Mouse (Mus musculus): ENCODE results near the gene Wnt3.

DNA sequence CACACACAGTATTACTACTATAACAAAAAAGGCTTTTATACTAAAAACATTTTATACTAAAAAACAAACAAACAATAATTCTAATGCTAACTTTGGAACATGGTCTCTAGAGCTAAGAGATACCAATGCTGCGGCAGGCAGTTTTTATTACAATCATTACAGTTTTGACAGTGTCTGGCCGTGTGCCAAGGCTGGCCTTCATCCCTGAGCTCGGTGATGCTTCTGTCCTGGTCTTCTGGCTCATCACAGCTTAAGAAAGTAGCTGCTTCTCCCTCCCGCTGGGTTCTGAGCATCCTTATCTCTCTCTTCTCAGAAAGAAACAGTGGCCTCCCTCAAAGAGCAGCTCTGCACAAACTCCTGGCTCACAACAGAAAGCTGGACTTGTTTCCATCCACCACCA lies 56.0 kb downstream of the Wnt3 start:
- no peak for TF ChIP-seq GATA1 (IDR thresholded peaks at IDR 0.05; ENCODE audit: borderline replicate concordance, low read length)
- no peak for TF ChIP-seq FLI1 (IDR thresholded peaks at IDR 0.05; ENCODE audit: low read length)

Measured in megakaryocyte, embryonic 14.5 days (primary cell).